Mouse (Mus musculus) ES-Bruce4 (cell line): Measurements from ENCODE around the gene Tspan17. TPM values are rescaled to one million over a fixed set of nuclear protein-coding genes. Genes with fewer than 3 reads are reported as not detected.
A peak's percentile ranks its signal among the peaks of the same experiment; 100 is the strongest.

Experiments used
- H3K27ac ChIP-seq: 2 replicates; pipeline ENCODE4 v1.5.1; 2012; ENCODE audit warnings: low read length, inconsistent platforms; ENCODE audit not compliant: insufficient read depth
- H3K27me3 ChIP-seq: 2 replicates; pipeline ENCODE4 v1.6.1; 2012; ENCODE audit warnings: mild to moderate bottlenecking, low read length, inconsistent platforms; ENCODE audit not compliant: control insufficient read depth, poor library complexity, insufficient read depth, severe bottlenecking
- H3K36me3 ChIP-seq: 2 replicates; pipeline ENCODE4 v1.6.1; 2012; ENCODE audit warnings: inconsistent platforms, mild to moderate bottlenecking, low read length, moderate library complexity; ENCODE audit not compliant: control insufficient read depth, poor library complexity, insufficient read depth, severe bottlenecking
- H3K4me1 ChIP-seq: one replicate; pipeline ENCODE4 v1.8.1; 2011; ENCODE audit warnings: low read length; ENCODE audit not compliant: control insufficient read depth, insufficient read depth
- H3K4me3 ChIP-seq: 2 replicates; pipeline ENCODE4 v1.5.1; 2011; ENCODE audit warnings: low read depth, mild to moderate bottlenecking, low read length
- H3K9ac ChIP-seq: 2 replicates; pipeline ENCODE4 v1.6.1; 2012; ENCODE audit warnings: low read depth, mild to moderate bottlenecking, inconsistent platforms; ENCODE audit not compliant: poor library complexity, severe bottlenecking
- H3K9me3 ChIP-seq: replicated peaks from 2 replicates; pipeline ENCODE4 v1.6.1; 2012; ENCODE audit warnings: mild to moderate bottlenecking, low read length, inconsistent platforms; ENCODE audit not compliant: control insufficient read depth, poor library complexity, insufficient read depth, severe bottlenecking
- CTCF ChIP-seq: IDR thresholded peaks from one replicate; pipeline ENCODE4 v1.8.1; 2011; ENCODE audit warnings: low read depth, low read length
- EP300 ChIP-seq: IDR thresholded peaks from 2 replicates; pipeline ENCODE4 v1.6.1; 2011; ENCODE audit warnings: low read depth, low read length; ENCODE audit not compliant: insufficient read depth
- POLR2A ChIP-seq: IDR thresholded peaks from one replicate; pipeline ENCODE4 v1.8.1; 2011; ENCODE audit warnings: low read length; ENCODE audit not compliant: insufficient read depth
- polyA plus RNA-seq: library from polyadenylated mRNA; stranded (reverse); fragments of >200 nt; gene quantifications from 2 replicates; pipeline ENCODE4 v1.2.4, GENCODE M21; 2011; ENCODE audit warnings: low read depth; ENCODE audit not compliant: missing spikeins, insufficient read depth, insufficient read length

Tspan17 gene
- polyA plus RNA-seq, 1 experiment = 12.3 TPM

DNA sequence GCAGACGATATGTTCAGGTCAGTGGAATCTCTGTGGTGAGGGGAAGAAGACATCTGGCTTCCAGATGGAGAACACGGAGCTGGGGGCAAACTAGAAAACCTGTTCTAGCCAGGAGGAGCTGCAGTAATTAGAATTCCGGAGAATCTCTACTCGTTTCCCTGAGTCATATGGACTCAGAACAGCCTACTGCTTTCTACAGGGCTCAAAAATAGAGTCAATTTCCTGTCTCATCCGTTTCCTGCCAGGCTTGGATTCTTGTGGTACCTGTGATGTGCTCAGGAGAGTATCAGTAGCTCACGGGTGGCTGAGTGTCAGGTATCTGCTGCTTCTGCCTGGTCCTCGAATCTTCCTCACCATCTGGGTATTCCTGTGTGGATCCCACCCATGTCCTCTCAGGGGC lies 22.3 kb downstream of the Tspan17 start:
- Histone ChIP-seq H3K9me3 (no peaks in the 10 kb centered on the region), H3K36me3 (no peaks in the 10 kb centered on the region), H3K27ac (no peak overlapping the region), H3K4me1 (no peaks in the 10 kb centered on the region), H3K27me3 (no peaks in the 10 kb centered on the region), H3K4me3 (no peak overlapping the region), H3K9ac (no peak overlapping the region)
- TF ChIP-seq EP300 (no peak), CTCF (no peak), POLR2A (no peak)

GRCm38 (mm10) chr13:54813381-54813780 lies 24.2 kb downstream of the Tspan17 start:
- Histone ChIP-seq H3K4me1 (peaks cover 3% of the 10 kb centered on the region), H3K27me3 (no peaks in the 10 kb centered on the region), H3K27ac (no peak overlapping the region), H3K9me3 (no peaks in the 10 kb centered on the region), H3K4me3 (no peak overlapping the region), H3K36me3 (no peaks in the 10 kb centered on the region), H3K9ac (no peak overlapping the region)
- TF ChIP-seq EP300 (no peak), POLR2A (no peak), CTCF (no peak)

GRCm38 (mm10) chr13:54818399-54819254 lies 29.4 kb downstream of the Tspan17 start:
- Histone ChIP-seq H3K4me3 (no peak overlapping the region), H3K9ac (no peak overlapping the region), H3K4me1 (peaks cover 8% of the 10 kb centered on the region), H3K36me3 (no peaks in the 10 kb centered on the region), H3K27ac (peak overlapping the region; percentile 74), H3K27me3 (no peaks in the 10 kb centered on the region), H3K9me3 (no peaks in the 10 kb centered on the region)
- TF ChIP-seq EP300 (peak; percentile 76), CTCF (no peak)

DNA sequence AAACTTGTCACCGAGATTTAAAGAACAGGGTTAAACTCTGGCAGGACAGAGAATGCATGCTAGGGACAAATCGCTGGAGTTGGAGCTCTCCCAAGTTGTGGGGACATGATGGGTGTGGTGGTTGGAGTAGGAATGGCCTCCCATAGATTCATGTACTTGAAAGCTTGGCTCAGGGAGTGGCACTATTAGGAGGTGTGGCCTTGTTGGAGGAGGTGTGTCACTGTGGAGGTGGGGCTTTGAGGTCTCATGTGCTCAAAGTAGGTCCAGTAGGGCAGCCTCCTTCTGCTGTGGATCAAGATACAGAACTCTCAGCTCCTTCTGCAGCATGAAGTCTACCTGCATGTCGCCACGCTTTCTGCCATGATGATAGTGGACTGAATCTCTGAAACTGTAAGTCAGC lies 31.9 kb downstream of the Tspan17 start:
- no peaks in the 10 kb centered on the region for H3K36me3 ChIP-seq
- H3K27ac ChIP-seq = no peak overlapping the region
- no peak overlapping the region for H3K4me3 ChIP-seq
- peaks cover 8% of the 10 kb centered on the region for H3K4me1 ChIP-seq
- H3K9ac ChIP-seq = no peak overlapping the region
- H3K9me3 ChIP-seq = no peaks in the 10 kb centered on the region
- TF ChIP-seq EP300 = no peak
- no peak for TF ChIP-seq POLR2A
- TF ChIP-seq CTCF = no peak
- H3K27me3 ChIP-seq = no peaks in the 10 kb centered on the region

- no peaks in the 10 kb centered on the region for H3K36me3 ChIP-seq
- H3K27me3 ChIP-seq = no peaks in the 10 kb centered on the region
- peaks cover 8% of the 10 kb centered on the region for H3K4me1 ChIP-seq
- no peak overlapping the region for H3K27ac ChIP-seq
- H3K9ac ChIP-seq = no peak overlapping the region
- no peak overlapping the region for H3K4me3 ChIP-seq
- H3K9me3 ChIP-seq = no peaks in the 10 kb centered on the region
- TF ChIP-seq EP300 (no peak), POLR2A (no peak), CTCF (no peak)
These were observed 32.8 kb downstream of the Tspan17 start for GRCm38 (mm10) chr13:54821931-54822330.
